Mouse (Mus musculus) intestine, embryonic 14.5 days (tissue): ENCODE measurements at regions not wholly inside any gene's neighbourhood (a gene's known extent, or its start where the extent isn't known, plus 50 kb on each side); places are given as distances from the start of the nearest gene placed in this dataset.

Experiments
- ATAC-seq: fragments of 200-750 bp; cut with Nextera tagmentation; replicated peaks from 2 replicates; pipeline ENCODE4 v1.8.0; 2017; ENCODE audit warnings: low read depth, moderate number of reproducible peaks, moderate TSS enrichment, moderate library complexity; ENCODE audit not compliant: low FRiP score, low TSS enrichment
- DNase-seq: peaks from one replicate; pipeline ENCODE4 v3.0.0-alpha.2; 2018; ENCODE audit warnings: low spot score
- H3K27ac ChIP-seq: fragments of 300-500 bp; sonication (generic); 2 replicates; pipeline ENCODE4 v1.5.1; 2014; ENCODE audit warnings: low read depth, mild to moderate bottlenecking, control low read depth
- H3K27me3 ChIP-seq: fragments of 300-500 bp; sonication (generic); replicated peaks from 2 replicates; pipeline ENCODE4 v1.6.1; 2014; ENCODE audit warnings: low read length, control low read depth; ENCODE audit not compliant: control insufficient read depth, insufficient read depth
- H3K36me3 ChIP-seq: fragments of 300-500 bp; sonication (generic); 2 replicates; pipeline ENCODE4 v1.6.1; 2014; ENCODE audit warnings: low read length, control low read depth; ENCODE audit not compliant: control insufficient read depth, insufficient read depth
- H3K4me1 ChIP-seq: fragments of 300-500 bp; sonication (generic); replicated peaks from 2 replicates; pipeline ENCODE4 v1.6.1; 2014; ENCODE audit warnings: low read length, control low read depth, mixed read lengths; ENCODE audit not compliant: control insufficient read depth, insufficient read depth
- H3K4me2 ChIP-seq: fragments of 300-500 bp; sonication (generic); 2 replicates; pipeline ENCODE4 v1.6.1; 2014; ENCODE audit warnings: low read length
- H3K4me3 ChIP-seq: fragments of 300-500 bp; sonication (generic); 2 replicates; pipeline ENCODE4 v1.5.1; 2014; ENCODE audit warnings: low read depth, low read length, control low read depth, mixed read lengths
- H3K9ac ChIP-seq: fragments of 300-500 bp; sonication (generic); 2 replicates; pipeline ENCODE4 v1.6.1; 2014; ENCODE audit warnings: mild to moderate bottlenecking, low read length
- H3K9me3 ChIP-seq: fragments of 300-500 bp; sonication (generic); 2 replicates; pipeline ENCODE4 v1.6.1; 2016; ENCODE audit warnings: low read length, control low read depth; ENCODE audit not compliant: control insufficient read depth
- WGBS: fragments of 180-500 bp; shearing (Covaris S2); extraction: QIAGEN DNeasy Blood & Tissue Kit; methylation state at CpG from one replicate; pipeline ENCODE4 v1.1.7; 2014; 5-methylcytosine and 5-hydroxymethylcytosine counted together

DNA sequence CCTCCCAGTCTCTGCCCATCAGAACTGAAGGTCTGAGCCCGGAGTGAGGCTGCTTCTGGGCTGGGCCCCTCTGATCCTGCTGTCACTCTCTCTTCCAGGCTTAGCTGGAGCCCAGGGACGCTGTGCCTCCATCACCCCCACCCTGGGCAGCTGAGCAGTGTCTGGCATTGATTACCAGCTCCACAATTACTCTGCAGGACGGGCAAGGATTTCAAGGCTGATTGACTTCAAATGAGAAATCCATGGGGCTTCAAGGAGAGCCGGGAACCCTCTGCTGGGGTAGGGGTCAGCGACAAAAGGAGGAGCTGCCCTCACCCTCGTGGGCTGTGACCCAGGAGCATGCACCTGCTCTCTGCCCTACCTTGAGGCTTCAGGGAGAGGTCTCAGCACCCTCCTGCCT, 107.1 kb upstream of the Csf3r start:
- 56% methylated on average over 6 of the region's 6 CpGs for WGBS
- Histone ChIP-seq H3K27me3 (peaks cover 10% of the 10 kb centered on the region), H3K27ac (no peak overlapping the region), H3K36me3 (no peaks in the 10 kb centered on the region), H3K4me3 (no peak overlapping the region), H3K4me2 (no peak overlapping the region), H3K4me1 (no peaks in the 10 kb centered on the region), H3K9ac (no peak overlapping the region), H3K9me3 (no peaks in the 10 kb centered on the region)
- DNase-seq (no peak), ATAC-seq (no peak)

DNA sequence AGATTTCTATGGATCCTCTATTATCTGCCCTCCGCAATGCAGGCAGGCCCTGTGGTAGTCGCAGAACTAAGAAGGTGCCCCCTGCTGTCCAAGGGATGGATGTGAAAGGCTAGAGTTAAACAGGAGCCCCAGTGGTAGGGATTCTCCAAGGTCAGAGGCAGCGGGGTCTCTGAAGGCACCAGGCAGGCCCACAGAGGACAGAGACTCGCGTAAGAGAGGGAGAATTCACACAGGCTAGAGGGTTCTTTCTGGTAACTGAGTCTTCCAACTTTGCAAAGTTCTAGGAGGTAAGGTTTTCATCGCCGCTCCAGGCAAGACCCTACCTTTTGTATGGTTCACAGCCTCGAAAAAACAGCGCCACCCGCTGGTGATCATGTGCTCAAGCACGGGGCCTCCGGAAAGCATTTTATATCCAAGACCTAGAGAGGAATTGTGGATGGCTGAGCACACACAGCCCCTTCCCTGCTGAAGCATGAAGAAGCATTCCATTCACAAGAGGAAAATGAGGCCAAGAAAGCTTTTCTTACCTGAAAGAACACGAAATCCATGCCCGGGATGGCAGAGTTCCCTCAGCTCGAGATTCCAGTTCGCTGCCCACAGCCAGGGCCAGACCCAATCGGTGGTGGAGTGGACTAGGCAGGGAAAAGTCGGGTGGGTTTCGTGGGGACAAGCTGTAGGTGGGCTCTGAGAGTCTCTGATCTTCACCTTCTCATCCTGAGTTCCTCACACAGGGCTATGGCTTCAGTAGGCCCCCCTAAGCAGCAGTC, 102.6 kb upstream of the Csf3r start:
- Histone ChIP-seq H3K4me3 (no peak overlapping the region), H3K4me2 (peak overlapping the region; percentile 0), H3K36me3 (no peaks in the 10 kb centered on the region), H3K9me3 (no peaks in the 10 kb centered on the region), H3K27ac (no peak overlapping the region), H3K9ac (no peak overlapping the region), H3K27me3 (peaks cover 6% of the 10 kb centered on the region; the same call in 1 of the 2 replicates), H3K4me1 (0 out of 2 replicates have a peak, but pooled peaks cover 4% of the 10 kb centered on the region)
- ATAC-seq (peak; percentile 40; the same call in 1 of the 2 replicates), DNase-seq (peak; percentile 79)
- WGBS, result 17% methylated on average over 19 of the region's 19 CpGs

- H3K9ac ChIP-seq, result no peak overlapping the region
- H3K27me3 ChIP-seq, result peaks cover 6% of the 10 kb centered on the region; the same call in 1 of the 2 replicates
- no peak overlapping the region for H3K4me3 ChIP-seq
- H3K4me1 ChIP-seq, result 0 out of 2 replicates have a peak, but pooled peaks cover 4% of the 10 kb centered on the region
- no peaks in the 10 kb centered on the region for H3K9me3 ChIP-seq
- H3K27ac ChIP-seq, result no peak overlapping the region
- peak overlapping the region; percentile 0; the same call in 1 of the 2 replicates for H3K4me2 ChIP-seq
- ATAC-seq (peak; percentile 59), DNase-seq (no peak)
- 17% methylated on average over 11 of the region's 11 CpGs for WGBS
- H3K36me3 ChIP-seq, result no peaks in the 10 kb centered on the region
These were observed 102.0 kb upstream of the Csf3r start for GRCm38 (mm10) chr4:125922317-125922878.

DNA sequence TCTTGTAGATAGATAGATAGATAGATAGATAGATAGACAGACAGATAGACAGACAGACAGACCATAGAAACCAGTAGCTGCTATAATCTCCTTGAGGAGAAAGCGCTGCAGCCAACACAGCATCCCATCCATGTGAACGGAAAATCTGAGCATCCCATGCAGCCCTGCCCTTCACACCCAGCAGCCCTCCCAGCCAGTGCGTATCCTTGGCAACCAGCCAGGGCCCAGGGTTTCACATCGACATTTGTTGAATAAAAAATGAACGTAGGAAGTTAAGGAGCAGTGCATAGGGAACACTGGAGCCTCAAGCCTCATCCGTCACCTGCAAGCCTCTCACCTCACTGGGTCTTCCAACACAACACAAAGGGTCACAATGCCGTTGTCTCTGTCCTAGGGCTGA, 101.1 kb upstream of the Csf3r start:
- DNase-seq (no peak), ATAC-seq (no peak)
- 0 out of 2 replicates have a peak, but pooled peaks cover 4% of the 10 kb centered on the region for H3K4me1 ChIP-seq
- no peaks in the 10 kb centered on the region for H3K36me3 ChIP-seq
- H3K27me3 ChIP-seq, result peaks cover 6% of the 10 kb centered on the region; the same call in 1 of the 2 replicates
- H3K9me3 ChIP-seq, result no peaks in the 10 kb centered on the region
- no peak overlapping the region for H3K9ac ChIP-seq
- no peak overlapping the region for H3K27ac ChIP-seq
- 33% methylated on average over 7 of the region's 7 CpGs for WGBS
- no peak overlapping the region for H3K4me3 ChIP-seq
- no peak overlapping the region for H3K4me2 ChIP-seq

GRCm38 (mm10) chr4:125928196-125928595, 96.2 kb upstream of the Csf3r start:
- Histone ChIP-seq H3K9ac (no peak overlapping the region), H3K36me3 (no peaks in the 10 kb centered on the region), H3K4me2 (no peak overlapping the region), H3K9me3 (no peaks in the 10 kb centered on the region), H3K27me3 (no peaks in the 10 kb centered on the region), H3K4me1 (no peaks in the 10 kb centered on the region), H3K4me3 (no peak overlapping the region), H3K27ac (no peak overlapping the region)
- WGBS, result 62% methylated on average over 4 of the region's 4 CpGs
- ATAC-seq, result no peak
- DNase-seq, result no peak

DNA sequence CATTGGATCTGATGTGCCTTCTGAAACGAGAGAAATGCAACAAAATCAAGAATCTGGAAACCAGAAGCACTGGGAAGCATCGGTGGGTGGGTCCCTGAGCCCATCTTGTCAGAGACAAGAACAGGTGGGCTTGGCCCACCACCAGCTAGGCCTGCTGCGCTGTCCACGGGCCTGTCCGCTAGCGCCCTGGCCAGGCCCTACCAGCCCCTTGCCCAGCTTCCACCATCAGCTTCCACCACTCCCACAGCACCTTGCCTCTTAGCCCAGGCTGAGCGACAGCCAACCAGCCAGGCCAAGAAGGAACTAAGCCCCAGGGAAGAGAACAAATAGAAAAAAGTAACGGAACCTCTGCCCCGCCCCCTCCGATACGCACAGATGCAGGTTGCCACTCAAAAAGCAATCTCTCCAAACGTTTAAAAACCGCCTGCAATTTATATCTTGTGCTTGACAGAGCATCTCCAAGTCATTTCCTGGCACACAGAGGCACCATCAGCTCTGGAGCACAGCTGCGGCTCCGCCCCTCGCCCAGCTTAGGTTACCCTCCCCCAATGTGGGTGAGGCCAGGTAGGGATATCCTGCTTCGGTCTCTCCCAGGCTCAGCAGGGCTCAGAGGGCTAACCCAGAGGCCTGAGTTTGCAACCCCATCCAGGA, 95.1 kb upstream of the Csf3r start:
- Histone ChIP-seq H3K9ac (no peak overlapping the region), H3K4me3 (no peak overlapping the region), H3K27ac (no peak overlapping the region), H3K27me3 (no peaks in the 10 kb centered on the region), H3K9me3 (no peaks in the 10 kb centered on the region), H3K4me2 (no peak overlapping the region), H3K4me1 (no peaks in the 10 kb centered on the region), H3K36me3 (no peaks in the 10 kb centered on the region)
- DNase-seq, result no peak
- ATAC-seq, result no peak
- 63% methylated on average over 17 of the region's 17 CpGs for whole genome bisulfite sequencing

DNA sequence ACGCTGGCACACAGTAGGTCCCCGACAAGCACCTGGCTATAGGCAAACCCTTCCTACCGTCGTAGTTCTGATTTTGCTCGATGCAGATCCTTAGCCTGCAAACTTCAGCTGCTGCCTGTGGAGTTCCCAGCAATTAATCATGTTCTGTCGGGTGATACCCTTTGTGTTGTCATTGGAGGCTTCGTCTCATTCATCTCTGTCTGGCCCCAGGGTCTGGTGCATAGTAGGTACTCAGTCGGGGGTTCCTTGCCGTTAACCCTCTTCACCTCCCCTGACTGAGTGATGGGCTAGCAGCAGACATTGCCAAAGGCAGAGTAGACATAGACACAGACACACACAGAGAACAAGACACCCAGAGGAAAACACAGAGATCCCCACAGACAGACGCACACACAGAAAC, 93.6 kb upstream of the Csf3r start:
- Histone ChIP-seq H3K36me3 (no peaks in the 10 kb centered on the region), H3K4me2 (no peak overlapping the region), H3K27ac (no peak overlapping the region), H3K9me3 (no peaks in the 10 kb centered on the region), H3K4me3 (no peak overlapping the region), H3K4me1 (no peaks in the 10 kb centered on the region), H3K27me3 (no peaks in the 10 kb centered on the region), H3K9ac (no peak overlapping the region)
- DNase-seq (no peak), ATAC-seq (no peak)
- WGBS, result 34% methylated on average over 10 of the region's 10 CpGs

- H3K9me3 ChIP-seq, result no peaks in the 10 kb centered on the region
- H3K4me2 ChIP-seq, result no peak overlapping the region
- no peaks in the 10 kb centered on the region for H3K4me1 ChIP-seq
- no peak for ATAC-seq
- no peaks in the 10 kb centered on the region for H3K36me3 ChIP-seq
- no peaks in the 10 kb centered on the region for H3K27me3 ChIP-seq
- H3K27ac ChIP-seq, result no peak overlapping the region
- no peak for DNase-seq
- no peak overlapping the region for H3K4me3 ChIP-seq
- H3K9ac ChIP-seq, result no peak overlapping the region
- 40% methylated on average over 6 of the region's 6 CpGs for WGBS
These were observed 93.0 kb upstream of the Csf3r start for GRCm38 (mm10) chr4:125931321-125931720.
